Mouse (Mus musculus): ENCODE data around the gene Taf8. TPM values are rescaled to one million over a fixed set of nuclear protein-coding genes. Genes with fewer than 3 reads are reported as not detected.
A peak's percentile ranks its signal among the peaks of the same experiment; 100 is the strongest.

Gene Taf8
- polyA plus RNA-seq, 1 experiment from 2014 or later, result 9.2 TPM

- peak overlapping the region; percentile 41; the same call in 1 of the 2 replicates for H3K27ac ChIP-seq (ENCODE audit: low read depth, low read length)
Observed at GRCm38 (mm10) chr17:47473434-47473974, 28.6 kb downstream of the Taf8 start.

GRCm38 (mm10) chr17:47472435-47473350, 29.4 kb downstream of the Taf8 start:
- Histone ChIP-seq H3K27me3 (replicated peaks; ENCODE audit: control insufficient read depth, insufficient read depth, low read length) (no peaks in the 10 kb centered on the region), H3K27ac (ENCODE audit: low read depth, low read length) (no peak overlapping the region), H3K4me1 (replicated peaks; ENCODE audit: control insufficient read depth, insufficient read depth, low read length) (0 out of 2 replicates have a peak, but pooled peaks cover 5% of the 10 kb centered on the region), H3K9me3 (ENCODE audit: control insufficient read depth) (no peaks in the 10 kb centered on the region), H3K36me3 (ENCODE audit: control insufficient read depth, insufficient read depth) (peaks cover 27% of the 10 kb centered on the region; the same call in 1 of the 2 replicates), H3K9ac (ENCODE audit: low read depth, low read length) (no peak overlapping the region; the same call in 1 of the 2 replicates), H3K4me2 (replicated peaks; ENCODE audit: low read depth) (no peak overlapping the region), H3K4me3 (ENCODE audit: low read depth, low read length) (no peak overlapping the region)
- no peak for ATAC-seq
- 30% methylated on average over 15 of the region's 15 CpGs for WGBS
- TF ChIP-seq CTCF (IDR thresholded peaks at IDR 0.05; ENCODE audit: low read depth), result no peak

More at GRCm38 (mm10) chr17:47473434-47473974, 28.6 kb downstream of the Taf8 start:
- H3K36me3 ChIP-seq (ENCODE audit: control insufficient read depth, insufficient read depth), result peaks cover 19% of the 10 kb centered on the region; the same call in 1 of the 2 replicates
- H3K9me3 ChIP-seq (ENCODE audit: control insufficient read depth), result no peaks in the 10 kb centered on the region
- H3K9ac ChIP-seq (ENCODE audit: low read depth, low read length), result no peak overlapping the region; the same call in 1 of the 2 replicates
- no peak overlapping the region for H3K4me2 ChIP-seq (replicated peaks; ENCODE audit: low read depth)
- no peak overlapping the region for H3K4me3 ChIP-seq (ENCODE audit: low read depth, low read length)
- H3K4me1 ChIP-seq (replicated peaks; ENCODE audit: control insufficient read depth, insufficient read depth, low read length), result 0 out of 2 replicates have a peak, but pooled peaks cover 5% of the 10 kb centered on the region
- WGBS, result 13% methylated on average over 8 of the region's 8 CpGs
- no peaks in the 10 kb centered on the region for H3K27me3 ChIP-seq (replicated peaks; ENCODE audit: control insufficient read depth, insufficient read depth, low read length)
- 0 out of 2 replicates have a peak, but pooled peaks have one; percentile 7 for ATAC-seq
- peak; percentile 89 for TF ChIP-seq CTCF (IDR thresholded peaks at IDR 0.05; ENCODE audit: low read depth)

DNA sequence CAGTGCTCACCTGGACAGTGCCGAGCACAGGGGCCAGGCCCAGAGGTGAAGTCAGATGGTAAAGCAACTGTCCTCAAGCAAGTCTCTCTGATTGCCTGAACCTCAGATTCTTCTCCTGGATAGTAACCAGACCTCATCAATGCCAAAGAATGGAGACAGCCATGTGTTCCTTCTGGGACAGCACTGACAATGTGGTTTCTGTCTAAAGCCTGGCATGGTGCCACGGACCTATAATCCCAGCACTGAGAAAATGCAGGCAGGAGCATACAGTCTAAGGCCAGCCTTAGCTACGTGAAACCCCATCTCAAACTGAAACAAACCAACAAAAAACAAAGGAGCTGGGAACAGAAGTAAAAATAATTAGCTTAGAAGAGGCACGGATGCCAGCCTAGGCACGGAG, 31.4 kb downstream of the Taf8 start:
- Histone ChIP-seq H3K36me3 (ENCODE audit: control insufficient read depth, insufficient read depth) (peaks cover 34% of the 10 kb centered on the region; the same call in 1 of the 2 replicates), H3K27ac (ENCODE audit: low read depth, low read length) (no peak overlapping the region), H3K27me3 (replicated peaks; ENCODE audit: control insufficient read depth, insufficient read depth, low read length) (no peaks in the 10 kb centered on the region), H3K4me2 (replicated peaks; ENCODE audit: low read depth) (no peak overlapping the region), H3K9ac (ENCODE audit: low read depth, low read length) (no peak overlapping the region), H3K4me1 (replicated peaks; ENCODE audit: control insufficient read depth, insufficient read depth, low read length) (0 out of 2 replicates have a peak, but pooled peaks cover 5% of the 10 kb centered on the region), H3K4me3 (ENCODE audit: low read depth, low read length) (no peak overlapping the region), H3K9me3 (ENCODE audit: control insufficient read depth) (no peaks in the 10 kb centered on the region)
- WGBS, result 61% methylated on average over 5 of the region's 5 CpGs
- TF ChIP-seq CTCF (IDR thresholded peaks at IDR 0.05; ENCODE audit: low read depth), result no peak
- ATAC-seq, result no peak

DNA sequence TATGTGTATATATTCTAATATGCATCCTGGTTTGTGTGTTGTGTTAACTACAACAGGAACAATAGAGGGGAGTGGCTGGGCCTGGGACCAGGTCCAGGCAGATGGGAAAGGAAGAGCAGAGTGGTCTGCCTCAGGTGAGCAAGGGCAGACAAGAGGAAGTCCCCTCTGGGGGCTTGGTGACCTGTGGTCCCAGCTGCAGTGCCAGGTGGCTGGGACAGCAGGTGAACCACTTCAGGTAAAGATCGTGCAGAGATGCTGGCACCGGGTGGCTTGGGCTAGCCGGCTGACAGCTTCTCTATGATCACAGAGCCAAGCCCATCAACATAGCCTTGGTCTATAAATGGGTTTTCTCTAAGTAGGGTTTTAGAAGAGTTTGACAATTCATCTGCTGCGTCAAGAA, 32.0 kb downstream of the Taf8 start:
- Histone ChIP-seq H3K27me3 (replicated peaks; ENCODE audit: control insufficient read depth, insufficient read depth, low read length) (no peaks in the 10 kb centered on the region), H3K9me3 (ENCODE audit: control insufficient read depth) (no peaks in the 10 kb centered on the region), H3K4me2 (replicated peaks; ENCODE audit: low read depth) (no peak overlapping the region), H3K9ac (ENCODE audit: low read depth, low read length) (no peak overlapping the region), H3K36me3 (ENCODE audit: control insufficient read depth, insufficient read depth) (peaks cover 34% of the 10 kb centered on the region; the same call in 1 of the 2 replicates), H3K4me1 (replicated peaks; ENCODE audit: control insufficient read depth, insufficient read depth, low read length) (0 out of 2 replicates have a peak, but pooled peaks cover 6% of the 10 kb centered on the region), H3K4me3 (ENCODE audit: low read depth, low read length) (no peak overlapping the region), H3K27ac (ENCODE audit: low read depth, low read length) (no peak overlapping the region)
- WGBS, result 76% methylated on average over 4 of the region's 4 CpGs
- no peak for ATAC-seq
- no peak for TF ChIP-seq CTCF (IDR thresholded peaks at IDR 0.05; ENCODE audit: low read depth)

DNA sequence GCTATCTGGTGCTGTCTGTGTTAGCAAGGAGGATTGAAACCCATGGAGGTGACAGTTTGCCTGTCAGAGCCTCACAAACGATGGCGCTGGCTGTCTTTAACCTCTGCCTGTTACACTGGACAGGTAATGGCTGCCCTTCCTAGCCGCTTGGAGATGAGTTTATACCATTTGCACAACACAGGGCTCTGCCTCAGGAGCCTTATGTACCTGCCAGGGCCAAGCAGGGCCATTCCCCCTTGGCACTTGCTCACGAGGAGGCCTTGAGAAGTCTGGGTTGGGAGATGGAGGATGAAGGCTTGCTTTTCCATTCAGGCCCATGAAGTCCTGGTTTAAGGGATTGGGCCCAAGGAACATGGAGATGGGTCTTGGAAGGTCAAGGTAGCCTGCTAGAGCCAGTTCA, 32.5 kb downstream of the Taf8 start:
- no peak overlapping the region for H3K9ac ChIP-seq (ENCODE audit: low read depth, low read length)
- H3K9me3 ChIP-seq (ENCODE audit: control insufficient read depth), result no peaks in the 10 kb centered on the region
- TF ChIP-seq CTCF (IDR thresholded peaks at IDR 0.05; ENCODE audit: low read depth), result no peak
- H3K4me3 ChIP-seq (ENCODE audit: low read depth, low read length), result no peak overlapping the region
- H3K36me3 ChIP-seq (ENCODE audit: control insufficient read depth, insufficient read depth), result peaks cover 34% of the 10 kb centered on the region; the same call in 1 of the 2 replicates
- no peaks in the 10 kb centered on the region for H3K27me3 ChIP-seq (replicated peaks; ENCODE audit: control insufficient read depth, insufficient read depth, low read length)
- no peak for ATAC-seq
- 0 out of 2 replicates have a peak, but pooled peaks cover 7% of the 10 kb centered on the region for H3K4me1 ChIP-seq (replicated peaks; ENCODE audit: control insufficient read depth, insufficient read depth, low read length)
- H3K27ac ChIP-seq (ENCODE audit: low read depth, low read length), result no peak overlapping the region
- WGBS, result 90% methylated on average over 4 of the region's 4 CpGs
- H3K4me2 ChIP-seq (replicated peaks; ENCODE audit: low read depth), result no peak overlapping the region

DNA sequence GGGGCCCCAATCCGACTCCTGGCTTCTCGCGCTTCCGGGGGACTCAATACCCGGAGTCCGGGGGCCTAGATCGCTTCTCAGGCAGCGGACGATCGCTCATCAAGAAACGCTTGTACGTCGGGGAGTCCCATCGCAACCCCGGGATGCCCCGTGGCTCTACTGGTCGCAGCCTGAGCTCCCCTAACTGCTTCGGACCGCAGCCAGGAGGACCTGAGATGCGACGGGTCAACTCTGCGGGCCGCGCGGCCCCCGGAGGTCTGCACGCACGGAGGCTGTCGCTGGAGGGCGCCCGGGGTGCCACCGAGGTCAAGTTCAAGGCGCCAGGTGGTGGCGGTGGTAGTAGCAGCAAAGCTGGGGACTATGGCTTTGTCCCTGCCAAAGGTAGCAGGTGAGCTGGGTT, 33.6 kb downstream of the Taf8 start:
- peak; percentile 19; the same call in 1 of the 2 replicates for TF ChIP-seq CTCF (IDR thresholded peaks at IDR 0.05; ENCODE audit: low read depth)
- H3K9me3 ChIP-seq (ENCODE audit: control insufficient read depth), result no peaks in the 10 kb centered on the region
- no peak overlapping the region for H3K27ac ChIP-seq (ENCODE audit: low read depth, low read length)
- no peak for ATAC-seq
- peak overlapping the region; percentile 37; the same call in 1 of the 2 replicates for H3K4me2 ChIP-seq (replicated peaks; ENCODE audit: low read depth)
- peaks cover 34% of the 10 kb centered on the region; the same call in 1 of the 2 replicates for H3K36me3 ChIP-seq (ENCODE audit: control insufficient read depth, insufficient read depth)
- WGBS, result 44% methylated on average over 34 of the region's 34 CpGs
- H3K27me3 ChIP-seq (replicated peaks; ENCODE audit: control insufficient read depth, insufficient read depth, low read length), result no peaks in the 10 kb centered on the region
- no peak overlapping the region for H3K9ac ChIP-seq (ENCODE audit: low read depth, low read length)
- no peak overlapping the region for H3K4me3 ChIP-seq (ENCODE audit: low read depth, low read length)
- peaks cover 7% of the 10 kb centered on the region; the same call in 1 of the 2 replicates for H3K4me1 ChIP-seq (replicated peaks; ENCODE audit: control insufficient read depth, insufficient read depth, low read length)
